Mouse (Mus musculus) Muller cell, postnatal 12 days (primary cell): ENCODE results near the gene Galnt2.

ENCODE experiments used
- DNase-seq: peaks from one replicate; pipeline ENCODE4 v3.0.0-alpha.2; 2015; ENCODE audit errors: inconsistent ontology term

Gene Galnt2

DNA sequence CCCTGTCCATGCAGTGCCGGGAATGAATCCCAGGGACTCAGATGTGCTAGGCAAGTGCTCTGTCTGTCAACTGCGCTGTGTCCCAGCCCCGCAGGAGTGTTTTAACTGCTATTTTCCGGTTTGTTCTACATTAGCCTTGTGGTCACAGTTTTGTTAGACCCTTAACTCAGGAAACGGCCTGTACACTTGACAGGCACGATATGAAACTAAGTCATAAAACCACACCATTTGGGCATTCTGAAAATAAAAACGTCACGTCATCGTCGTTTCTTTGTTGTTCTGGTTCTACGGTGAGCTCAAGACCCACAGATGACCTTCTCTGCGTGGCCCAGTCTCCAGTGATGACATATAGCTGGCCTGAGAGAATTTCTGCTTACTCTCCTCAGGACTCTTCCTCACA is 40.3 kb downstream of the Galnt2 start:
- DNase-seq, result no peak

DNA sequence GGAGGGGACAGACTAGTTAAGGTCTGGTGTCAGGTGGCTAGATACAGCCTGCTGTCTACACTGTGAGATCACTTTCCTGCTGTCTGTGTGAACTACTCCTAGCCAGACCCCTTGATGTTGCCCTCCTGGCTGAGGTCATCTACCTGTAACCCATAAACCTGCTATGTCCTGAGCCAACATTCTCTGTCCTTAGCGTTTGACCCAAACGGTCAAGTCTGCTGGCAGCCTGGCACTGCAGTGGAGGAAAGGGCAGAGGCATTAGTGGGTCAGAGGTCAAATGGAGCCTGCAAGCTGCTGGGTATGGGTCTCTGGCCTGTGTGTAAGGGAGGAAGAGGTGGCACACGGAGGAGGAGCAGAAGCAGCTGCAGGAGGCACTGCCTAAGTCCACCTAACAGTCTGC is 41.6 kb downstream of the Galnt2 start:
- DNase-seq, result no peak

- no peak for DNase-seq
Observed at GRCm38 (mm10) chr8:124273606-124274218, 42.5 kb downstream of the Galnt2 start.

DNA sequence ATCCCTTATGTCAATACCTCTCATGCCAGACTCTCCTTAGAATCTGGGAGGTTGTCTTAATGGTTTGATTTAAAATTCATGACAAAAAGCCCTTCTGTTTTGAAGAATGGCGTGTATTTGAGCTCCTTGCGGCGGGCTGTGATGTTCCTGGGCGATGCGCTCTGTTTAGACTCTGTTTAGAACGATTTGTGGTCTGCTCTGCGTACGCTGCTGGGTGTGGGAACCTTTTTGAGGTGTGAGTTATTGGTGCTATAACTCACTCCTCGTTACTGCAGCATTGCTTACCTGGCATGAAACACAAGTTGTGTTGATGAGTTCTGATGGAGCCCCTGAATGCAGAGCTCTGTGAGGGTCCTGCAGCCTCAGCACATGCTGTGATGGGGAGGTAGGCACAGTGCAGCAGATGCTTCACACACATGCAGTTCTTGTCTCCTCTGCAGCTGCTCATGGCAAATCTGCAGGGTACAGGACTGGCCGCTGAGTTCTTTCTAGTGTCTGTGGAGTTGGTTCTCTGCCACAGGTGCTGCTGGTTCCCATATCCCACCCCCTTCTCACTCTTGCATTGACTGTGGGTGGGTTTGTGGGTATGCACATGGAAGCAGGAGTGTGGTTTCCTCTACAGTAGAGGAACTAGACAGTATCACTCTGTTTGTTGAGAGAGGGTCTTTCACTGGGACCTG is 43.4 kb downstream of the Galnt2 start:
- DNase-seq, result no peak

- DNase-seq, result no peak
Observed at GRCm38 (mm10) chr8:124275377-124276071, 44.3 kb downstream of the Galnt2 start.

- peak; percentile 82 for DNase-seq
Observed at GRCm38 (mm10) chr8:124277951-124278910, 47.0 kb downstream of the Galnt2 start.

DNA sequence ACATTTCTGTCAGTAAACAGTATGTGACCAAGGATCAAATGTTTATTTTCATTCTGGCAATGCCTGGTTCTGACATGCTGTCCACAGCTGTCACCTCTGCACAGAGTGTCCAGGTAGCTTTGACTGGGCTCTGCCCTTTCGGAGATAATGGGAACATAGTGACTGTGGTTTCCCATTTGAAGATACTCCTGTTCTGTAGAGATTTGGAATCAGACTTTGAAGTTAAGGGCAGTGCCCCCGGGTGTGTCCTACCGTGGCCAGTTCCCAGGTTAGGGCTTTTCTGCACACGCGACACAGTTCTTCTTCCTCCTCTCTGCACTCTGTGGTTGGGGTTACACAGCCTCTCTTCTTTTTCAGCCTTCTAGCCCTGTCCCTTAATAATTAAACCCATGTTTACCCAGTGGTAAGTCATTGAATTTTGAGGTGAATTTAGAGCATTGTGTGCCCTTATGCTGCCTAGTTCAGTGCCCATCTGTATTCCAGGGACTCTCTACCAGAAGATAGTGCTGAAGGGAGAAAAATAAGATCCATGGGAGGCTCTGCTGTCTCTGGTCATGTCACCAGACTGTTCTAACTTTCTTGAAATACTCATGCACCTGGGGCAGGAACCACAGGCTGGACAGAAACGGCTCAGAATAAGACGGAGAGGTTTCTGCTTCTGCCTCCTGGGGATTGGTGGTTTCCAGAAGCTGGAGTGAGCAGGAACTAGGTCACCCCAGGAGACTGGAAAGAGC is 47.9 kb downstream of the Galnt2 start:
- no peak for DNase-seq

DNA sequence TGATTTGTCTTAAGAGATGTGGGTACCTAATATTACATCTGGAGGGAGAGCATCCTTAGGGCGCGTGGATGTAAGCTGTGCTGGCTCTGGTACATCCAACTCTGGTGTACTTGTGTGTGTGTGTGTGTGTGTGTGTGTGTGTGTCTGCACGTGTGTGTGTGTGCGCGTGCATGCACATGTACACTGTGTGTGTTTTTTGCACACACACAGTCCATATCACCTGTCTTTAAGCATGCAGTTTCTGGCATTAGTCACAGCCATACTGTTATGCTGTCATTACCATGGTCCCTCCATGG is 48.4 kb downstream of the Galnt2 start:
- no peak for DNase-seq

DNA sequence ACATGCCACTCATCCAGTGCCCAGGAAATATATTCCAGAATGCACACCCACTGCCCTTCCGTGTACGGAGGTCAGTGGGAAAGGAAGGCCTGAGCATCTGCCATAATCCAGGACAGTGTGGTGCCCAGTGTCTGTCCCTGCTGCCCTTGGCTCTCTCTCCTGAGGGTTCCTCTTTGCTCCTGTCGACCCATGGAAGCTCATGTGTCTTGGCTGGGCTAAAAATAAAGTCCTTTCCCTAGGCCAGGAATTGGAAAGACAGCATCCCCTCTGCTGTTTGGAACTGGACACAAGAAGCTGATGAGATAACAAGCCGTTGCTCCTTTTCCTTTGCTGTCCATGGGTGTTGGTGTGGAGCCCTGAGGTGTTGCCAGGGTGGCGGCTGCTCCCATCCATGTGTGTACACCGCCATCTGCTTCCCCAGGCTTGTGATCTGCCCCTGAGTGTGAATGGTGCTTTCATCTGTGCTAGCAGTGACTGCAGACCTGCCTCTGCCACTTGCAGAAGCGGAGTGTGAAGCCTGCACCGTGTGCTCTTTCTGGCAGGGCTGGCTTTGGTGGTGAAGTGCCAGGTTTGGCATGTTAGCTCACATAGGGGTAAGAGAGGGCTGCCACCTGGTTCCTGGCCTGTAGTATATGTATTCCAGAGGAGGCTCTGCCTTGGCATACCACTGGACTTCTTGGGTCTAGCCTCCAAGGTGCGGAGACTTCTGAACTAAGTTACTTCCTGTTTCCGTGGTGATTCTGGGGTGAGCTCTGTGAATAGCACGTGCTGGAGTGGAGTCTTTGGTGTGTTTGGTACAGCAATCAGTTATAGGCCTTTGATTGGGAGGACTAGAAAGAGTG is 50.7 kb downstream of the Galnt2 start:
- DNase-seq, result no peak

DNA sequence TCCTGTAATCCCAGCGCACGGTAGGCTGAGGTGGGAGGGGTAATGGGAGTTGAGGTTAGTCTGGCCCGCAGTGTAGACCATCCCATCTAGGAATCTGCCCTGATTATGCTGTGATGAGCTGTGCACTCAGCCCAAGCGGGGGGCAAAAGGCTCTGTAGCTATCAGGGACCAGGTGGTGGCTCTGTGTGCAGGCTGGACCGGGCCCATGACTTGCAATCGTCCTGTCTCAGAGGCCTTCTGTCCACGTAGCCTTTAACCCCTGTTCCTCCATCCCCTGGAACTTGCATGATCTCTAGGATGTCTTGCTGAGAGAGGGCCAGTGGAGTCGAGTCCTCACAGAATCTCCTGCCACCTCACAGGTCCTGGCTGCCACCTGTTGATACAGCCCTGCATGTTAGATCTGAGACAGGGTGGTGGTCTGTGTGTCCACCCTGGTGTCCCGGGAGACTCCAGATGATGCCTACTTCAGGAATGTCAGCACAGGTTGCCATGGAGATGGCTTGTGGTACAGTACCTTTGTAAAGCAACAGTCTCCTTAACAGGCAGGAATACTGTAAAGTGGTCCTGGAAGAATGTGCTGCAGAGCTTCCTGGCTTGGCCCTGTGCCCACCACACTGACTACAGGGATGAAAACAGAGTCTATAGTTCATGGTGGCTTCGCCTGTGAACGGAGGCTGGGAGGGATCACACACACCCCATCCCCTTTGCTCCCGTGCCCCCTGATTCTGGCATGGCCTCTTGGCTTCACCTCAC is 51.9 kb downstream of the Galnt2 start:
- DNase-seq, result peak; percentile 29

- DNase-seq, result no peak
Observed at GRCm38 (mm10) chr8:124283644-124284332, 52.6 kb downstream of the Galnt2 start.

DNA sequence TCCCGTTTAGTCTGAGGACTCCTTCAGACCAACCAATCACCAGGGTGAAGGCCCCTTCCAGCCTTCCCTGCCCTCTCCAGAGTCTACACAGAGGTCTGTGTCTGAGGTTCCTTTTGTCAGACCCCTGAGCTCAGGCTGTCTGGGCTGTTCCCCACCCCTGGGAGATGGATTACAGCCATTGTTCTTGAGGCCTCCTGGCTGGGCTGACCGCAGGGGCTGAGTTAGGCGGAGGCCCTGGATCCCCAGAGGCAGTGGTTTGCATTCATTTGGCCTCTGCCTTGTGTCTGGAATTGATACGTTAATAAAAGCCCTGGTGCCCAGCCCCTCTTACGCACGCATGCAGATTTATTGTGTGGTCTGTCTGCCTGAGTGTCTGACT is 53.1 kb downstream of the Galnt2 start:
- DNase-seq, result peak; percentile 81

DNA sequence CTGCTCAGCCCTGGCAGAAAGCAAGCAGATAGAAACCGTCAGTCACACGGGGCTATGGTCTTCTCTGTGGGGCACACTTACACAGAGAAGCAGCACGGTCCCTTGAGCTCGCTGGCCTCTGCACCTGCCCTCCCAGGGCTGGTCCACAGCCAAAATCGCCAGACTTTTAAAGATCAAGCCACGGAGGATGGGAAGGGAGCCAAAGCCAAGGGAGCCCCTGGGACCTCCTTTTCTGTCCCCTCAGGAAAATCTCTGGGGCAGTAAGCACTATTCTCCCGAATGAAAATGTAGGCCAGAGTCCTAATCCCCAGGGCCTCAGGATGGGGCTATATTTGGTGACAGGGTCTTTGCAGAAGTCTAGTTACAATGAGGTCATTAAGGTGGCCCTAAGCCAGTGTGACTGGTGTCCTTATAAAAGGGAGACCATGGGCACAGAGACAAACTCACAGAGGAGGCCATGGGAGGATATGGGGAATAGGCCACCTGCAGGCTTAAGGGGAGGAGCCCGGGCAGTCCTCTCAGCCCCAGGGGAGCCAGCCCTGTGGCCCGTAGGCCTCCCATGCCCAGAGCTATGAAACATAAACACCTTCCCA is 53.9 kb downstream of the Galnt2 start:
- peak; percentile 29 for DNase-seq

DNA sequence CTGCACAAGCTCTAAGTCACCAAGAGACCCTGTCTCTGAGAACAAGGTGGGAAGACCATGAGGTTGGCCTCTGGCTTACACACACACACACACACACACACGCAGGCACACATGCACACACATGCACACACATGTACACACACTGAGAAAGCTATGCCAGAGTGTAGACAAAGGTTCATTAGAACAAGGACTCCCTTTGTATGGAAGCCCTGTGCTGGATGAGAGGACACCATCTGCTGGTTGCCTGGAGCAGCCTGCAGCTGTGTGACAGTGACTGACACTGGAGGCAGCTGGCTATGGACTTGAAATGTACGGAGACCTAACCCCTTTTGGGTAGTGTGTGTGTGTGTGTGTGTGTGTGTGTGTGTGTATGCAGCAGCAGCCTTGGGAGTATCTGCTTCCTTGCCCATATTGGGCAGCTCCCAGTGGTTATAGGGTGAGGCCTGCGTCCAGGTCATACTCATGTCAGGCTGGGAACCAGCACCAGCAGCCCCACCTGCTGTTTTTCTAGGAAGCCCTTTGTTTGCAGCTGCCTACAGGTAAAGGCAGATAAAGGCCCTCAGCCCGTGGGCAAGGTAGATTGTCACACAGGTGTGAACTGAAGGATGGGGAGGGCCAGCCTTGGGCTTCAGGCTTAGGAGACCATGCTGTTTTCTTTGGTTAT is 55.4 kb downstream of the Galnt2 start:
- DNase-seq, result no peak

- DNase-seq, result no peak
Observed at GRCm38 (mm10) chr8:124288215-124288864, 57.1 kb downstream of the Galnt2 start.

DNA sequence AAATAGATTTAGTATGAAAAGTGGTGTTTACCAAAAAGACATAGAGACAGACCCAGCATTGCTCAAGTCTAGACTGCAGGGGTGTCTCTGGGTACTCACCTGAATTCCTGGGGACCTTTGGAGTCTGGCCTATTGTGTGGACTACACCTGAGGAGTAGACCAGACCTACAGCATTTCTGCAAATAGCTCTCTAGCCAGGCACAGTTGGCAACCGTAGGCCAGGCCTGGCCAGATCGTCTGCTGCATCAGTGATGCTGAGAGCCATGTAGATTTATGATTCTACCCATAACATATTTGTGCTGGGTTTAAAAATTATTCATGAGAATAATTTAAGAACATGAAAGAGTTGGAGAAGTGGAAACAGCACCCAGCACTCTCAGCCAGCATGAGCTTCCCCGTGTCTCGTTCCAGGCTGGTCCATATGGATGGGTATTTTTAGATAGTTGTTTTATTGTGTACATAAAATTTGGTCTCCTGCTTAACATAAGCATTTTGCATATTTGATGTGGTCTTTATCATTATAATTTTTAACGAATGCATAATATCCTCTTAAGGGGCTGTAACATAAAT is 58.4 kb downstream of the Galnt2 start:
- DNase-seq, result no peak

DNA sequence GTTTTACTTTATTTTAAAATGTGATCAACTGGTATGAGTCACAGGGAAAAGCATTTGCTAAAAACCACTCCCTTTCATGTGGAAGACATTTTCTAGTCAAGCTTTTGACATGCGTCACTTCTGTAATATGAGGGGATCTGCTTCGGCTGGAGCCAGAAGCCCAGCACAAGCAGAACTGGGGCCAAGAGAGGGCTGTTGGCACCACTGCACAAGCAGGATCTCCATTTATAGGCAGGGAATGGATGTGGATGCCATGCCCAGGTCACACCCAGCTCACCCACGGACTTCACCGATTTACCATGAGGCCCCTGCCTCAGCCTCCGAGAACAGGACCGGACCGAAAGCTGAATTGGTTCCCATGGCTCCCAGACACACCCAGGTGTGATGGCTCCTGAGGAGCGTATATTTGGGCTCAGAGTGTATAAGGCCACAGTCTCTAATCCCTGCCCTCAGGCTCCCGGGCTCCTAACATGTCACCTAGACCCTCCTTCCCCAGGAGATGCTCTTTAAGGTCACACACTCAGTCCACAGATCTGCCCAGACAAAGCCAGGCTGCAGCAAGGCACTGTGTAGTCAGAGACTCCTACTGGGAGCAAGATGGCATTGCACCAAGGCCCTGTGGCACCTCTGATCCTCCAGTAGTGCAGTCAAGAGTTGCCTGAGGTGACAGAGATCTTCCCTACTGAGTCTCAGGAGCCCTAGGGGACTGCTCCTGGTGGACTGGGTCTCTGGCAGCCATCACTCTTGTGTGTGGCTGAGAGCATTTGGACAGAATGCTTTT is 59.9 kb downstream of the Galnt2 start:
- DNase-seq, result peak; percentile 20
